Comparison of ENCODE assay signal across 11 mouse cellular contexts in genomic region chr13:108722234-108722633, GRCm38 (mm10).
DNase-seq lines count a peak whose midpoint lies in the region; ATAC-seq and TF ChIP-seq lines count a peak whose summit lies in the region.
"Had no signal": no experiment of that assay in that cellular context is flagged by ENCODE, and none has a peak within 500 bp of the region (broad histone marks: within the 10 kb centered on the region; RNA-seq: fewer than 3 reads in every experiment).

No protein-coding gene starts in this region.

- H3K9ac ChIP-seq in heart, adult 2 months (ENCODE audit: low read depth, low read length) = no peak overlapping the region
- no peak overlapping the region for H3K9ac ChIP-seq in liver, embryonic 12.5 days
- H3K9ac ChIP-seq: neural tube, embryonic 13.5 days had no signal

- TF ChIP-seq EP300 in heart, adult 2 months (IDR thresholded peaks at IDR 0.05; ENCODE audit: insufficient read depth, low read depth, low read length) = no peak

- peak in 1 of 2 experiments; percentile 5 for DNase-seq in heart, adult 2 months
- no peak for DNase-seq in heart, adult 9 months (ENCODE audit: low spot score in 2 of 2)
- DNase-seq in thymus, adult 2 months = peak; percentile 44
- DNase-seq in thymus, adult 18-20 months = no peak
- DNase-seq in natural killer cell, adult 2 months (ENCODE audit: low spot score in 2 of 2) = peak; percentile 3 to 27

- no peak overlapping the region for H3K4me2 ChIP-seq in liver, embryonic 12.5 days
- H3K4me2 ChIP-seq: neural tube, embryonic 13.5 days had no signal

- TF ChIP-seq CTCF in heart, adult 2 months (IDR thresholded peaks at IDR 0.05) = peak; percentile 68
- TF ChIP-seq CTCF in thymus, adult 2 months (IDR thresholded peaks at IDR 0.05; ENCODE audit: borderline replicate concordance, control insufficient read depth, extremely low read depth, insufficient read depth, low read length, poor library complexity) = no peak

- H3K4me3 ChIP-seq in heart, adult 2 months = no peak overlapping the region
- H3K4me3 ChIP-seq in thymus, adult 2 months (ENCODE audit: control insufficient read depth, insufficient read depth, low read length) = no peak overlapping the region
- no peak overlapping the region for H3K4me3 ChIP-seq in liver, embryonic 12.5 days
- H3K4me3 ChIP-seq: erythroblast, embryonic 14.5 days; neural tube, embryonic 13.5 days had no signal

- 70% methylated on average over 5 of the region's 5 CpGs for WGBS in heart, adult 2 months
- WGBS in thymus, adult 2 months = 80% methylated on average over 5 of the region's 5 CpGs
- WGBS in liver, embryonic 12.5 days (ENCODE audit: insufficient replicate concordance) = 45% methylated on average over 5 of the region's 5 CpGs

- no peak overlapping the region for H3K27ac ChIP-seq in heart, adult 2 months
- H3K27ac ChIP-seq in thymus, adult 2 months (ENCODE audit: control insufficient read depth, insufficient read depth, low read length) = no peak overlapping the region
- H3K27ac ChIP-seq in liver, embryonic 12.5 days = no peak overlapping the region
- H3K27ac ChIP-seq: neural tube, embryonic 13.5 days had no signal

- intact Hi-C loops in heart, adult 2 months (cut with DNase I) = loop anchor here (2.0 kb wide), 1 partner anchor 491 kb away; no protein-coding TSS in a partner anchor

- H3K27me3 ChIP-seq in heart, adult 2 months (ENCODE audit: control insufficient read depth, insufficient read depth, low read length) = no peaks in the 10 kb centered on the region
- H3K27me3 ChIP-seq in thymus, adult 2 months (ENCODE audit: control insufficient read depth, insufficient read depth, low read length) = no peaks in the 10 kb centered on the region
- H3K27me3 ChIP-seq in liver, embryonic 12.5 days (replicated peaks) = no peaks in the 10 kb centered on the region
- H3K27me3 ChIP-seq: neural tube, embryonic 13.5 days had no signal

- H3K9me3 ChIP-seq in liver, embryonic 12.5 days (replicated peaks) = no peaks in the 10 kb centered on the region
- H3K9me3 ChIP-seq: G1E; neural tube, embryonic 13.5 days had no signal

- H3K79me2 ChIP-seq in heart, adult 2 months (replicated peaks; ENCODE audit: control insufficient read depth, insufficient read depth, low read length) = no peaks in the 10 kb centered on the region

- TF ChIP-seq POLR2A in heart, adult 2 months (IDR thresholded peaks at IDR 0.05; ENCODE audit: insufficient read depth, low read depth, low read length) = no peak
- TF ChIP-seq POLR2A in thymus, adult 2 months (IDR thresholded peaks at IDR 0.05; ENCODE audit: control insufficient read depth, extremely low read depth, insufficient read depth, low read length, poor library complexity) = no peak

- ATAC-seq in granulocyte monocyte progenitor cell, adult 5-6 weeks (replicated peaks; ENCODE audit: poor library complexity, severe bottlenecking) = peak; percentile 56; the same call in 1 of the 2 replicates
- ATAC-seq in inflammation-experienced regulatory T-cells, adult 6 months = no peak
- ATAC-seq in liver, embryonic 12.5 days = no peak

- no peaks in the 10 kb centered on the region for H3K36me3 ChIP-seq in heart, adult 2 months (ENCODE audit: control insufficient read depth, insufficient read depth, low read length)
- no peaks in the 10 kb centered on the region for H3K36me3 ChIP-seq in thymus, adult 2 months (ENCODE audit: control insufficient read depth, insufficient read depth, low read length)
- no peaks in the 10 kb centered on the region for H3K36me3 ChIP-seq in liver, embryonic 12.5 days
- H3K36me3 ChIP-seq: G1E; neural tube, embryonic 13.5 days had no signal

- no peaks in the 10 kb centered on the region for H3K4me1 ChIP-seq in heart, adult 2 months (ENCODE audit: control insufficient read depth, insufficient read depth, low read length)
- no peaks in the 10 kb centered on the region for H3K4me1 ChIP-seq in thymus, adult 2 months (replicated peaks; ENCODE audit: control insufficient read depth, insufficient read depth, low read length)
- no peaks in the 10 kb centered on the region for H3K4me1 ChIP-seq in liver, embryonic 12.5 days
- H3K4me1 ChIP-seq: neural tube, embryonic 13.5 days had no signal

Comparison
In these comparisons a context has a peak if more than half of its experiments do, and no peak if none do; other contexts are left out.
1. DNase-seq: peak in thymus, adult 2 months (single experiment) and natural killer cell, adult 2 months (2 of 2); none in heart, adult 9 months (0 of 2) and thymus, adult 18-20 months (0 of 2).